Mouse (Mus musculus): Measurements from ENCODE around the gene Aak1. TPM values are rescaled to one million over a fixed set of nuclear protein-coding genes. Genes with fewer than 3 reads are reported as not detected.
A peak's percentile ranks its signal among the peaks of the same experiment; 100 is the strongest.

The Aak1 gene
- polyA plus RNA-seq, 1 experiment from 2014 or later = 49.8 TPM

- no peaks in the 10 kb centered on the region for H3K4me1 ChIP-seq (replicated peaks; ENCODE audit: control insufficient read depth, insufficient read depth, low read length)
- no peaks in the 10 kb centered on the region for H3K9me3 ChIP-seq (ENCODE audit: control insufficient read depth, low read length)
- DNase-seq (ENCODE audit: low spot score) (no peak), ATAC-seq (ENCODE audit: low FRiP score) (no peak)
- H3K4me3 ChIP-seq (replicated peaks; ENCODE audit: low read length) = no peak overlapping the region
- H3K27me3 ChIP-seq (ENCODE audit: control insufficient read depth, insufficient read depth, low read length) = no peaks in the 10 kb centered on the region
- WGBS = 80% methylated on average over 7 of the region's 7 CpGs
- no peak overlapping the region for H3K9ac ChIP-seq
- H3K27ac ChIP-seq = no peak overlapping the region
- H3K36me3 ChIP-seq (replicated peaks; ENCODE audit: control insufficient read depth, insufficient read depth) = no peaks in the 10 kb centered on the region
- H3K4me2 ChIP-seq (replicated peaks) = no peak overlapping the region
These were observed 68.9 kb downstream of the Aak1 start for GRCm38 (mm10) chr6:86918058-86918835.

DNA sequence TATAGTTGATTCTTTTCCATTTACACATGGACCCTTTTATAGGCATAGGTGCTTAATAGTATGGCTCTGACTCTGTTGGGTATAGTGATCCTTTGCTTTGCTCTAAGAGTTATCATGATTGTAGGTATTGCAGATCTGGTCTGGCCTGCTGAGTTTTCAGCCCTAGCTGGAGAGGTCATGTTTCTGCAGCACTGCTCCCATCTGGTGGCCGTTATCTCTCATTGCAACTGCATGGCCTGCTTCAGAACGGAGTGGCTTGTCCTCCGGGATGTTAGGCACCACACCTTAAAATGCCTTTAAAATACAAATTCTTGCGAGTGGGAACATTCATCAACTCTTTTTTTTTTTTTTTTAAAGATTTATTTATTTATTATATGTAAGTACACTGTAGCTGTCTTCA lies 72.6 kb downstream of the Aak1 start:
- Histone ChIP-seq H3K4me1 (replicated peaks; ENCODE audit: control insufficient read depth, insufficient read depth, low read length) (no peaks in the 10 kb centered on the region), H3K4me2 (replicated peaks) (no peak overlapping the region), H3K4me3 (replicated peaks; ENCODE audit: low read length) (no peak overlapping the region), H3K9me3 (ENCODE audit: control insufficient read depth, low read length) (no peaks in the 10 kb centered on the region), H3K27ac (no peak overlapping the region), H3K9ac (no peak overlapping the region), H3K27me3 (ENCODE audit: control insufficient read depth, insufficient read depth, low read length) (no peaks in the 10 kb centered on the region), H3K36me3 (replicated peaks; ENCODE audit: control insufficient read depth, insufficient read depth) (peaks cover 11% of the 10 kb centered on the region)
- WGBS = 17% methylated on average over 4 of the region's 4 CpGs
- no peak; the same call in 1 of the 2 replicates for ATAC-seq (ENCODE audit: low FRiP score)
- DNase-seq (ENCODE audit: low spot score) = peak; percentile 57

- no peak overlapping the region for H3K9ac ChIP-seq
- peaks cover 14% of the 10 kb centered on the region for H3K36me3 ChIP-seq (replicated peaks; ENCODE audit: control insufficient read depth, insufficient read depth)
- H3K27me3 ChIP-seq (ENCODE audit: control insufficient read depth, insufficient read depth, low read length) = no peaks in the 10 kb centered on the region
- ATAC-seq (ENCODE audit: low FRiP score) = no peak
- H3K9me3 ChIP-seq (ENCODE audit: control insufficient read depth, low read length) = no peaks in the 10 kb centered on the region
- no peak overlapping the region for H3K27ac ChIP-seq
- no peak for DNase-seq (ENCODE audit: low spot score)
- H3K4me2 ChIP-seq (replicated peaks) = no peak overlapping the region
- no peaks in the 10 kb centered on the region for H3K4me1 ChIP-seq (replicated peaks; ENCODE audit: control insufficient read depth, insufficient read depth, low read length)
- 96% methylated on average over 4 of the region's 4 CpGs for WGBS
- H3K4me3 ChIP-seq (replicated peaks; ENCODE audit: low read length) = no peak overlapping the region
These were observed 75.4 kb downstream of the Aak1 start for GRCm38 (mm10) chr6:86924746-86925145.

DNA sequence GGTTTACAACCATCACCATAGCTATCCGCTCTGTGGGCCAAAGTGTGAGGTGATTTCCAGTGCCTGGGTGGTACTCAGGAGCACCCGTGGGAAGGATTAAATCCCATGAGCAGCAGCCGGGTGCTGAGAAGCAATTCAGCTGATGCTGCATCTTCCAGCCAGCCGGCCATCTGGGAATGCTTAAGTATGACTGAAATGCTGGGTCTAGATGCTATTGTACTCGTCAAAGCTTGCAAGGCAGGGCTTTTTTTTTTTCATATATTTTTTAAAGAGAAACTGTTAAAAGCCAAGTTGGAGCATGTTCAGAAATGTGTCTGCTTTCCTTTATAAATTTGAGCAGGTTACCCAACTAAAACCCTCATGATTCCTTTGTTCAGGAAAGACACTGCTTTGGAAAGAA lies 85.2 kb downstream of the Aak1 start:
- Histone ChIP-seq H3K27me3 (ENCODE audit: control insufficient read depth, insufficient read depth, low read length) (no peaks in the 10 kb centered on the region), H3K27ac (no peak overlapping the region), H3K4me1 (replicated peaks; ENCODE audit: control insufficient read depth, insufficient read depth, low read length) (no peaks in the 10 kb centered on the region), H3K4me2 (replicated peaks) (no peak overlapping the region), H3K4me3 (replicated peaks; ENCODE audit: low read length) (no peak overlapping the region), H3K9ac (no peak overlapping the region), H3K36me3 (replicated peaks; ENCODE audit: control insufficient read depth, insufficient read depth) (peaks cover 35% of the 10 kb centered on the region), H3K9me3 (ENCODE audit: control insufficient read depth, low read length) (peaks cover 8% of the 10 kb centered on the region)
- no peak for ATAC-seq (ENCODE audit: low FRiP score)
- WGBS = 83% methylated on average over 5 of the region's 5 CpGs
- no peak for DNase-seq (ENCODE audit: low spot score)

DNA sequence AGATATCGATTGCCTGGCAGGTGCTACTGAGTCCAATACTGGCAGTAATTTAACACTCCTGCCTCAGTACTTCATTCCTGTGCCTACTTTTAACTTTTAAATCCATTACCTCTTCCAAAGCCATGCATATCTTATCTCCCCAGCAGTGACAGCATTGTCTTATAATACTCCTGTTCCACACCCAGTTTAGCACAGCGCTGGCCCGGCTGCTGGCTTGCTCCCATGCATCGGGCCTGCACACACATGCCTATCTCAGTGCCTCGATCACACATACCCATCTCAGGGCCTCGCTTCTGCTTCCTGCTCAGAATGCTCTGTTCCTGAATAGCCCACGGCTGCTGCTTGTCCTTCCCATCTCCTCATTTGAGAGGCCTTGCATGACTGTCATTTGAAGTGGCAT lies 90.5 kb downstream of the Aak1 start:
- H3K9me3 ChIP-seq (ENCODE audit: control insufficient read depth, low read length) = peaks cover 8% of the 10 kb centered on the region
- H3K4me3 ChIP-seq (replicated peaks; ENCODE audit: low read length) = no peak overlapping the region
- ATAC-seq (ENCODE audit: low FRiP score) (no peak), DNase-seq (ENCODE audit: low spot score) (no peak)
- no peak overlapping the region for H3K9ac ChIP-seq
- H3K27me3 ChIP-seq (ENCODE audit: control insufficient read depth, insufficient read depth, low read length) = no peaks in the 10 kb centered on the region
- H3K27ac ChIP-seq = no peak overlapping the region
- 97% methylated on average over 7 of the region's 7 CpGs for WGBS
- H3K4me2 ChIP-seq (replicated peaks) = no peak overlapping the region
- no peaks in the 10 kb centered on the region for H3K4me1 ChIP-seq (replicated peaks; ENCODE audit: control insufficient read depth, insufficient read depth, low read length)
- H3K36me3 ChIP-seq (replicated peaks; ENCODE audit: control insufficient read depth, insufficient read depth) = peaks cover 49% of the 10 kb centered on the region

- H3K27ac ChIP-seq = no peak overlapping the region
- DNase-seq (ENCODE audit: low spot score) (no peak), ATAC-seq (ENCODE audit: low FRiP score) (no peak)
- H3K4me3 ChIP-seq (replicated peaks; ENCODE audit: low read length) = no peak overlapping the region
- H3K36me3 ChIP-seq (replicated peaks; ENCODE audit: control insufficient read depth, insufficient read depth) = peaks cover 49% of the 10 kb centered on the region
- H3K9ac ChIP-seq = no peak overlapping the region
- no peak overlapping the region for H3K4me2 ChIP-seq (replicated peaks)
- H3K4me1 ChIP-seq (replicated peaks; ENCODE audit: control insufficient read depth, insufficient read depth, low read length) = no peaks in the 10 kb centered on the region
- no peaks in the 10 kb centered on the region for H3K27me3 ChIP-seq (ENCODE audit: control insufficient read depth, insufficient read depth, low read length)
- H3K9me3 ChIP-seq (ENCODE audit: control insufficient read depth, low read length) = peaks cover under 1% of the 10 kb centered on the region
- WGBS = 98% methylated on average over 9 of the region's 9 CpGs
These were observed 91.6 kb downstream of the Aak1 start for GRCm38 (mm10) chr6:86940966-86941365.

DNA sequence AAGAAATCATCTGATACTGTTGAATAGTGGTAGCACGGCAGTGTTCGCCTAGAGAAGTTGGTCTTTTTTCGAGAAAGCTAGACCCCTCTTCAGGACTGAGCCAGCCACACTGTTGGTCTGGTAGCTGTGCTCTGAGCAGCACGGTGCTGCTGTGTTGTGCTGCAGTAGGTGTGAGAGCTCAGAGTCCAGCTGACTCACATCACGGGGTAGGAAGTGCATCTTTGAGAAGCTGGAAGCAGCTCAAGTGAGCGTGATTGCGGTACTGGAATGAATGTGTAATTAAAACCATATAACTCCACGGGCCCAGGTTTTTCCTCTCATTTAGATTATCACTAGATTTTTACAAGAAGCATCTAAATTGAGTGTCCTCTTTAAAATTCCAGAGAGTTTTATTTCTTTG lies 97.8 kb downstream of the Aak1 start:
- Histone ChIP-seq H3K27ac (no peak overlapping the region), H3K27me3 (ENCODE audit: control insufficient read depth, insufficient read depth, low read length) (no peaks in the 10 kb centered on the region), H3K9ac (no peak overlapping the region), H3K4me2 (replicated peaks) (no peak overlapping the region), H3K9me3 (ENCODE audit: control insufficient read depth, low read length) (no peaks in the 10 kb centered on the region), H3K36me3 (replicated peaks; ENCODE audit: control insufficient read depth, insufficient read depth) (peaks cover 63% of the 10 kb centered on the region), H3K4me1 (replicated peaks; ENCODE audit: control insufficient read depth, insufficient read depth, low read length) (no peaks in the 10 kb centered on the region), H3K4me3 (replicated peaks; ENCODE audit: low read length) (no peak overlapping the region)
- ATAC-seq (ENCODE audit: low FRiP score) (no peak), DNase-seq (ENCODE audit: low spot score) (no peak)
- 91% methylated on average over 8 of the region's 8 CpGs for WGBS

DNA sequence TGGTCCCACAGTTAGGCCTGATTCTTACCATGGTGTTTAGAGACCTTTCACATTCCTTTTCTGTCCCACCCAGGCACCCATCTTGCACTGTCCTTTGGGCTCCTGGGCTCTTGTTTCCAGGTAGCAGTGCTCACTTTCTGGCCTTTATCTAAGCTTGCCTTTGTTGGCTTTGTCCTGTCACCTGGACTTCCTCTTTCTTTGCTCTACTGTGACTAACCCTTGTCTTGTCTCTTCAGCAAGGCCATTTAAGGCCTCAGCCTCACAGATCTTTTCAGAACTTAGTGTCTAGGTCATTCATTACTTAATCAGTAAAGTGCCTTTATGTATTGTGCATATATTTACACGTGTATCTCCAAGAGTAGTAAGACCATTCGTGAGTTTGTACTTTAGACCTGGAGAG lies 99.4 kb downstream of the Aak1 start:
- Histone ChIP-seq H3K9ac (no peak overlapping the region), H3K27me3 (ENCODE audit: control insufficient read depth, insufficient read depth, low read length) (no peaks in the 10 kb centered on the region), H3K36me3 (replicated peaks; ENCODE audit: control insufficient read depth, insufficient read depth) (peaks cover 73% of the 10 kb centered on the region), H3K4me1 (replicated peaks; ENCODE audit: control insufficient read depth, insufficient read depth, low read length) (no peaks in the 10 kb centered on the region), H3K9me3 (ENCODE audit: control insufficient read depth, low read length) (no peaks in the 10 kb centered on the region), H3K4me3 (replicated peaks; ENCODE audit: low read length) (no peak overlapping the region), H3K27ac (no peak overlapping the region), H3K4me2 (replicated peaks) (no peak overlapping the region)
- DNase-seq (ENCODE audit: low spot score) (no peak), ATAC-seq (ENCODE audit: low FRiP score) (no peak)
- 85% methylated on average over 2 of the region's 2 CpGs for WGBS

DNA sequence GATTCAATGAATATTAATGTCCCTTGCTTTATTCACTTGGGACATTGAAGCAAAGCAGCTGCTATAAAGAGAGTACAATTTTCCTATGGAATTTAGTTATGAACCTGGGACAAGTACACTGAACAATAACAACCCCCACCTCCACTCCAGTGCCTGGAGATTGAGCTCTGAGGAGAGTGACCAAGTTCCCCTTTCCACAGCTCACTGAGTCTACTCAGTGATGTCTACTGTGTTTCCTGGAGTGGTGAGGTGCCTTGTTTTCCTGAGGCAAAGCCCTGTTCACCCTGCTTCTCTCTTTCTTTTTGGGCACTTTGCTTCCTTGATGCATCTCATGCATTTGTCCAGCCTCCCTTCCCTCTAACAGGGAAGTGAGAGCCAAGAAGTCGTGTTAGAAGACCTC lies 100.8 kb downstream of the Aak1 start:
- Histone ChIP-seq H3K4me3 (replicated peaks; ENCODE audit: low read length) (no peak overlapping the region), H3K4me2 (replicated peaks) (no peak overlapping the region), H3K9ac (no peak overlapping the region), H3K27me3 (ENCODE audit: control insufficient read depth, insufficient read depth, low read length) (no peaks in the 10 kb centered on the region), H3K27ac (no peak overlapping the region), H3K36me3 (replicated peaks; ENCODE audit: control insufficient read depth, insufficient read depth) (peaks cover 73% of the 10 kb centered on the region), H3K4me1 (replicated peaks; ENCODE audit: control insufficient read depth, insufficient read depth, low read length) (no peaks in the 10 kb centered on the region), H3K9me3 (ENCODE audit: control insufficient read depth, low read length) (no peaks in the 10 kb centered on the region)
- WGBS = 64% methylated on average over 1 of the region's 1 CpGs
- no peak for ATAC-seq (ENCODE audit: low FRiP score)
- DNase-seq (ENCODE audit: low spot score) = no peak
